Mouse (Mus musculus) induced T-regulatory cell, adult 2 months (primary cell): Measurements from ENCODE around the gene Hecw1.
"Not testable (repeated sequence)": the region's sequence is repeated elsewhere in the genome, so short reads cannot be mapped to it uniquely, and the experiment has no call there.

Experiments used
- DNase-seq: peaks from one replicate; pipeline ENCODE4 v3.0.0-alpha.2; 2012; ENCODE audit warnings: low read depth

The Hecw1 gene

GRCm38 (mm10) chr13:14365546-14365945 lies 157.5 kb downstream of the Hecw1 start:
- DNase-seq = no peak

GRCm38 (mm10) chr13:14327252-14327651 lies 195.8 kb downstream of the Hecw1 start:
- no peak for DNase-seq

DNA sequence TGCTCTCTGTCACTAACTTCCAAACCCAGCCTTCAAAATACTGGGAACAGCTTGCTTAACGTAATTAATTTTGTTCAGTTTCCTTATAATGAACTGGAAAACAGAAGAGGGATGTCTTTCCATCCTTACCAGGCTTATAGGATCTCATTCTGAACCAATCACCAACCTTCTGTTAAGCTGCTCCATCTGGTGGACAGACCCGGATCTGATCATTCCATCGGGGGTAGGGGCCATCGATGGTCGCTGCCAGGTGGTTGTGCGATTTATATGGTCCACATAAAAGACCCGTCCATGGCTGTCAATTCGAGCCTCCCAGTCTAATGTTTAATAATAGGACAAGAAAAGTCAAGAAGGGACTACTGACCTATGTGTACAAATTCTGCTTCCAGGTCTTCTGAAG lies 216.4 kb downstream of the Hecw1 start:
- peak; percentile 16 for DNase-seq

DNA sequence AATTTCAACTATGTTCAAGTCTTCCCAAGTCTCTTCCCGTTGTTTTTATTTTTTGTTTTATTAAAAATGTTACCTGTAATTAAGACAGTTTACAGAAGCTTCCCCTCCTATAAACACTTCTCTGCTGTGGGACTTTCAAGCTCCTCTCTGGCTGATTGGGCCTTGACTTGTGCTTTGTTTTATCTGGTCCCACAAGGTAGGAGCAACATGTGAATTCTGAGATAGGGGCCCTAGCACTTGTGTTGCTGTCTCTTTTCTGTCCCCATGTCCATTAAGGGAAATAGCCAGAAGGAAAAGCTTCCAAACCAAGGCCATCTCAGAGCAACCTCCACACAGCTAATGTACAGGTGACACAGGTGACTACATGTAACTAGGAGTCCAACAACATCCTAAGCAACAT lies 218.9 kb downstream of the Hecw1 start:
- no peak for DNase-seq

DNA sequence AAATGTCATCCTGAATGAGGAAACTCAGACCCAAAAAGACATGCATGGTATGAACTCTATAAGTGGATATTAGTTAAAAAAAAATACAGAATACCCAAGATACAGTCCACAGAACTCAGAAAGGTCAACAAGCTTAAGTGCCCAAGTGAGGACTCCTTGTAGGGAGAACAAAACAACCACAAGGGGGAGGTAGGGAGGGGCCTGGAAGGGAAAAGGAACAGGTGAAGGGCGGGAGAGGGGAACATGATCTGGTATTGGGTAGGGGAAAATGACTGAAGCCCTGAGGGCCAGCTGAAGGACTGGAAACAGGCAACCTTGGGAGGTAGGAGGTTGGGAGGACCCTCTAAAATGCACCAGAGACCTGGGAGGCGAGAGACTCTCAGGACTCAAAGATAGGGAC lies 220.1 kb downstream of the Hecw1 start:
- DNase-seq = peak; percentile 14

DNA sequence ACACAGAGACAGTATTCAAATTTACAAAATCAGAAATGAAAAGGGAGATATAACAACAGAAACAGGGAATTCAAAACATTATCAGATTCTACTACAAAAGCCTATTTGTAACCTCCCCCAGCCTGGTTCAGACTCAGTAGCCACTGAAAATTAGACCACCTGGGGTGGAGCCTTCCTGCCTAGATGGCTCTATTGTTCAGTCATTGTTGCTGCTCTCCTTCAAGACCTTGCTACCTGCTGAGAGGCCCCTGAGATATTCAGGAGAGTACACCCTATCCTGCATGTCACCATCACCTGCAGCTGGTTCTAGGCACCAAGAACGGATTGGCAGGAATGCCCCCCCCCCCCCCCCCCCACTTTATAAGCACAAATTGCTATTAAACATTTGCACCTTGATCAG lies 233.0 kb downstream of the Hecw1 start:
- no peak for DNase-seq

- no peak for DNase-seq
Measured at GRCm38 (mm10) chr13:14271476-14271875, 251.6 kb downstream of the Hecw1 start.

- DNase-seq = not testable (repeated sequence)
Measured at GRCm38 (mm10) chr13:14260939-14261338, 262.1 kb downstream of the Hecw1 start.

DNA sequence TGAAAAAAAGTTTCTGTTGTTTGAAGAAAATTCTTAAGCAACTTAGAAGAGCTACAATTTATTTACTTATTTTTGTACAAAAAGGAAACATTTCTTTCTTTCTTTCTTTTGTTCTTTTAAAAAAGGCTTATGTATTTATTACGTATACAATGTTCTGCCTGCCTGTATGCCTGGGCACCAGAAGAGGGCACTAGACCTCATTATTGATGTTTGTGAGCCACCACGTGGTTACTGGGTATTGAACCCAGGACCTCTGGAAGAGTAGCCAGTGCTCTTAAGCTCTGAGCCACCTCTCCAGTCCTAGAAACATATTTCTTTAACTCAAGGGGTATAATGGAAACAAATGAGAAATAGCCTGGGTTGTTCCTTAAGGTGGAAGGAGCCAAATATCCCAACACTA lies 277.1 kb downstream of the Hecw1 start:
- DNase-seq = no peak

DNA sequence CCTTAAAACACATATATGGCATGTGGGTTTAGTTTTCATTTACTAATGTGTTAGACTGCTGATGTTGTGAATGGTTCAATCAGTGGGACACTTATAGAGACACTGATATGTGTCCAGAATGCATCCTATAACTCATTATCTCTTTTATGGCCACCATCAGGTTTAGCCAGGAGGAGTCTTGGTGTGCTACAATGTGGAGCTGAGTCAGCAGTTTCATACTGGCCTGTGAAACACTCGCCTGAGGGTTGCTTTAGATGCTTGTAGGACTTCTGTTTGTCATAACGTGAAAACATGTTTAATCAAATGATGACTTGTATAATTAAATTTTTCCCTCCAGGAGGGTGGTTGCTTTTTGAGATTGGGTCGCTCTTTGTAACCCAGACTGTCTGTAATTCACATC lies 343.4 kb downstream of the Hecw1 start:
- DNase-seq = no peak

- DNase-seq = peak; percentile 34
Measured at GRCm38 (mm10) chr13:14177989-14178388, 345.0 kb downstream of the Hecw1 start.
